Mouse (Mus musculus): Measurements from ENCODE around the gene Eml2.

DNA sequence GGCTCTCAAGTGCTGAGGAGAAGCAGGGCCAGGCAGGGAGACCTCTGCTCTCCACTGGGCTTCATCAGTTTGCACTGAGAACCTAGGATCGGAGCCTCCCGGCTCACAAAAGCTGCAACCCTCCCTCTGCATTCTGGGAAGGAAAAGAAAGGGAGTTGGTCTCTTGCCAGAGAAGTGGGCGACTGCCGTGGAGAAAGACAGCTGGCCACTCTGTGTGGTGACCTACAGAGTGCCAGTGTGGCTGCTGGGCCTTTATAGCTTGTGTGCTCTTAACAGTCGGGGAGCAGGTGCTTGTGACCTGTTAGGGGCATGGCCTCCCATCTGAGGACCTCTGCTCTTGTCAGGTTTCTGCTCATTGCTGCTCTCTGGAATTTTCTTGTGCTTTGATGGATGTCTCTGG lies 67.6 kb downstream of the Eml2 start:
- TF ChIP-seq CHD2 (IDR thresholded peaks at IDR 0.05; ENCODE audit: low read depth, low read length) (no peak), ZC3H11A (IDR thresholded peaks at IDR 0.05; ENCODE audit: borderline replicate concordance, low read depth, low read length) (no peak), ZNF384 (IDR thresholded peaks at IDR 0.05; ENCODE audit: low read depth, low read length) (no peak), HCFC1 (IDR thresholded peaks at IDR 0.05; ENCODE audit: borderline replicate concordance, insufficient read depth, low read length) (no peak), MAFK (IDR thresholded peaks at IDR 0.05; ENCODE audit: insufficient read depth, low read depth, low read length) (no peak)
